Mouse (Mus musculus): ENCODE results near the gene Fscn3. TPM values are rescaled to one million over a fixed set of nuclear protein-coding genes. Genes with fewer than 3 reads are reported as not detected.
A peak's percentile ranks its signal among the peaks of the same experiment; 100 is the strongest.

The Fscn3 gene
- total RNA-seq (2014; fragmentation: Nextera tagmentation) (not detected in 2 replicates), total RNA-seq (2017) (not detected in 2 replicates)

DNA sequence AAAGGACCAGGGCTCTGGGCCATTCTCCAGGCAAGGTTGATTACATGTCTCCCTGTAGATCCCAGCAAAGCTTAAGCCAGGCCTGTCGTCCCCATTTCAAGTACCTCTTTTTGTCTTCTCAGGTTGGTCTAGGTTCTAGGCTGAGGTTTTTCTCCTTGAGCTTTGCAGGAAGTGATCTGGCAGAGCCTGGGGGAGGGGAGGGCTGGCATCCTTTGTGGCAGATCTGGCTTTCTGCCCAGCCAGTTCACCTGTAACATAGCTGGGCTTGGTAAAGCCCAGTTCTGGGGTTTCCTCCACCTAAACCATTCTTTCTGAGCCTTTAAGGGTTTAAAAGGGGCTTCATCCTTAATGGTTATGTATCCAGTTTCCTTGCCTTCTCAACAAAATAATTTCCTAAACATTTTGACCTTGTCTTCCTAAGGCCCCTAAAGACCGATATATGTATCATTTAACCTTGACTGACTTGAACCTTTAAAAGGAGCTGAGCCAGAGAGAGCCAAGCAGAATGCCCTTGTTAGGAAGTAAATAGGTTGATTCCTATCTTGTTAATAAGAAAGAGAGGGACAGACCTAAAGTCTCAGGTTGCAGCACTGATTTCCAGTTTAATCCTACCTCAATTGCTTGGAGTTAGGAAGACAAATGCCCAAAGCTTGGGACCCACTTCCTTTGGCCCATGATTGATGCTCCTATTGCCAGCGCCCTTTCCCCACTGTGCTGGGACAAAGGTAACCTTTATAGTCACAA lies at the start of gene Fscn3:
Gene Fscn3 (plus strand): TSS at position 694 of the 744 bp plus-strand sequence.
- ATAC-seq (replicated peaks; ENCODE audit: poor library complexity, severe bottlenecking), result no peak

DNA sequence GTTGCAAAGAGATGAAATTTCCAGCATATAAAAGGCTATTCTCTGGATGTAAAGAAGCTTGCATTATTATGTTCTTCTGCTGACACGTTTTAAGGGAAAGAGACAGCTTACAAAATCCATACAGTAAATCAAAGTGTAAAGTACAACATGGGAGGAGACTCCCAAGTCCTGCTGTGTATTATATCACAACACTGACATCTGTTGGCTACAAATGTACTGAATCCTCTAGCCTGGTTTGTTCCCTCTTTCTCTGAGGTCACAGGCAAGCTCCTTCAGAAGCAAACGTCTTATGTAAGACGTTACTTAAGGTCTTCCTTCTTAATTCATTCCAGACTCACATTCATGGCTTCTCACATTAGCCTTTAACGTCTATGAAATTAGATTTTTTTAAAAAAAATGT lies 45.6 kb upstream of the Fscn3 start:
- peak; percentile 75 for ATAC-seq (replicated peaks; ENCODE audit: poor library complexity, severe bottlenecking)

DNA sequence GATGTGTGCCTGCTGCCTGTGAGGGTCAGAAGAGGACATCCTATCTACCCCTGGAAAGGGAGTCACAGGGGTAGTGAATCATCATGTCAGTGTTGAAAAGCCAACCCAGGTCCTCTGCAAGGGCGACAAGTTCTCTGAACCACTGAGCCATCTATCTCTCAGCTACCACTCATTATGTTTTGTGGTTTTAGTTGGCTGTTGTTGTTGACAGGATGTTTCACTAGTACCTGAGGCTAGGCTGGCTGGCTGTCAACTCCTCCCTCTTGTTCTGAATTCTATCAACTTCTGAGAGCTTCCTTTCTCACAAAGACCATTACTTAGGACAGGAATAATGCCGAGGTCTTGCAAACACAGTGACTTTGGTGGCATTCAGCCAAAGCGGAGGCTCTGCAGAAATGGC lies 42.4 kb upstream of the Fscn3 start:
- ATAC-seq (replicated peaks; ENCODE audit: poor library complexity, severe bottlenecking), result no peak

DNA sequence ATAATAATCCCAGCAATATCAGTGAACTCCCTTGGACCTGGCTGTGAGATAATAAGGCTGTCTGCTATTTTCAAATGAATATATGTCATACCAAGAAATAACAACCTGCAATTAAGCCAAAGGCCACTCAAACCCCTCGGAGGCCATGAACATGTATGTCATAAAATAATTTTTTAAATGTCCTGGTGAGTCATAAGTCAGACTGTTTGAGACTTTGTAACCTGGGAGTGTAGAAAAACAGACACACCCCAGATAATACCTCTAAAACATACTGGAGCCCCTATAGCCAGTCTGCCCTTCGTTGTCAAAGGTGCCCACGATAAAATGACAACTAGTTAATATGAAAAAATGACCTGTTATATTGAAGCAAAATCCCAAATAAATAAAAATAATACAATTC lies 38.6 kb upstream of the Fscn3 start:
- no peak for ATAC-seq (replicated peaks; ENCODE audit: poor library complexity, severe bottlenecking)

DNA sequence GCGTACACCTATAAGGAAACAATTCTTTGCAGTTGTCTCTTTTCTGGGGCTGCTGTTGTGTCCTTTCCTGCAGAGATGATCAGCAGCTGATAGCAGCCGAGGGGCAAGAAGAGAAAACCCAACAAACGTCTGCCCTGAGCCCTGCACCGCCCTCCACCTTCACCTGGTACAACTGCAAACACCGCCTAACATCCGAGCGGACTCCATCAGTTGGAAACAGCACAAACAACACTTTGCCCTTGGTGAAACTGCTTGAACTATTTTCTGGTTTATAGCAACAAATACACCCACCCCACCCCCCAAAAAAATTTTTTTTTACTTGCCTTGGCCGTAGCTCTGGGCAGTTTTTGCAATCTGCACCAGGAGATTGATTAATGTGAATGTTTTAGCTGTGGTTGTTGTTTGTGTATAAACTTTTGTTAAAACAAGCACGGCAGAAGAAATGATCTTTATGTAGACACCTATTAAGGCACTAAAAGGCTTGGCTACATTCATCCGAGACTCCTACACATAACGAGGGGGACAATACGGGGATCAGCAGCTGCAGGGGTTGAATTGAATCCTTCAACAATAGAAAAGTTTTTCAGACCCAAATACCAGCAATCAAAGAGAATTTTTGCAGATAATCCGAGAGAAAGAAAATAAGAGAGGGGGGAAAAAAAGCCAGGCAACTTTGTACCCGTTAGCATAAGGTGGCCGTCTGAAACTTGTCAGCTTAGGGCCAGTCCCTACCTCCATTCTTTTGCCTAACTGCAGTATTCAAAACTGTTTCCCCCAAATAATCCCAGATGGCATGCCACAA lies 31.3 kb upstream of the Fscn3 start:
- no peak for ATAC-seq (replicated peaks; ENCODE audit: poor library complexity, severe bottlenecking)

DNA sequence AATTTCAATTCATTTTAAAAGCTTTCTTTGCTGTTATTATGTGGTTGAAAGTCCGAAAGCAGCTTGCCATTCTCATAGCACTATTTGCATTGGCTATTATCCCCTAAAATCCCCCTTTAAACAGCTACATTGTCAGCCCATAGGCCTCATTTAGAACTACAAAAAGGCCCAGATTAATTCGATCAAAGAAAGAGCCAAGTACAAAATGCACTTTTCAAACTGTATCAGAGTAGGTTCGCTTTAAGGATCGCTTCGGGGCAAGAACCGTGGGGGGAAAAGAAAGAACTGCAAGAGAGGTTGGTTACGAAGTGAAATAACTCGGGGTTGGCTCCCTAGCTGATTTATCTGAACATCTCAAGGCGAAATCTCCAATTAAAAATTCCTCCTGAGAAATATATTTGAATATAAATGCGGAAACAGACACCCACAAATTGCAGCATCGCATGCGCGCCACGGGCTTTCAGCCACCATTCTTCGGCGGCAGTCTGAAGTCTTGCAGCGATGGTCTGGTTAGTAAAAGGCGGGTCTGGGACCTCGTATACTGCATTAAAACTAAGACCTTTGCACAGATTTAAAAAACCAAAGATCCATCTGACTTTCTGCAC lies 30.6 kb upstream of the Fscn3 start:
- peak; percentile 52 for ATAC-seq (replicated peaks; ENCODE audit: poor library complexity, severe bottlenecking)

DNA sequence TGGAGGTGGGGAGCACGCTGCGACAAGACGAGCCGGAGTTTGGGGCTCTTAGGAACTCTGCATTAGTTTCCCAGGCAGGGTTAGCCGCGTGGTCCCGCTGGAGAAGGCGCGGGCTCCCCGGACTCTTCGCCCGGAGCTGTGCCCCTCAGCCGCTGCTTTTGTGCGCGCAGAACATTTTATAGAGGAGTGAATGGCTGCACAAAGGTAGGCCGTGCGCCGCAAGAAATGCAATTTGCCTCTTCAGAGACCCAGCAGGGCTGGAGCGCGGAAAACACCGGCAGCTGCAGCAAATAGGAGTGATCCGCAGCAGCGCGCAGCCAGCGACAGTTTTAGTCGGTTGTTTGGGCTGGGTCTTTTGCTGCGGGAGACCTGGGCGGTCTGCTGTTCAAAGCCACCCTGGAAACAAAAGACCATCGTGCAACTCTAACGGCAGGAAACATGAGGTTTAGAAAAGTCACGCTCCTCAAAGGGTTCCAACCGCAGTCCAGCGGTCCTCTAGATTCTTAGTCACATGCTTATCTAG lies 29.8 kb upstream of the Fscn3 start, which contains the start of gene Zfp800:
Gene Zfp800 (minus strand): TSS at position 325 of the 523 bp plus-strand sequence.
- ATAC-seq (replicated peaks; ENCODE audit: poor library complexity, severe bottlenecking), result peak; percentile 54

DNA sequence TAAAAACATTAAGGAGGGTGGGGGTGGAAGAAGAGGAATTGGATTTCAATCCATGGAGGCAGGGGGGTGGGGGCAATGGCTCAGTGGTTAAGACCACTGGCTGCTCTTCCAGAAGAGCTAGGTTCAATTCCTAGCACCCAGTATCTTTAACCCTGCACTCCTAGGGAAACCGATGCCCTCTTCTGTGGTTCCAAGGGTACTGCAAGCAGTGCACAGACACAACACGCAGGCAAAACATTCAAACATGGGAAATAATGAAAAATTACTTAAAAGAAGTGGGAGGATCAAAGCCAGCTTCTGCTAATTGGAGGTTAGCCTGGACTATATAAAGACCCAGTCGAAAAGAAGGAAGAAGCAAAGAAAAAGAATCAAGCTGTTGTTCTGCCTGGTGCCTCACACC lies 28.9 kb upstream of the Fscn3 start:
- ATAC-seq (replicated peaks; ENCODE audit: poor library complexity, severe bottlenecking), result peak; percentile 20; the same call in 1 of the 2 replicates

DNA sequence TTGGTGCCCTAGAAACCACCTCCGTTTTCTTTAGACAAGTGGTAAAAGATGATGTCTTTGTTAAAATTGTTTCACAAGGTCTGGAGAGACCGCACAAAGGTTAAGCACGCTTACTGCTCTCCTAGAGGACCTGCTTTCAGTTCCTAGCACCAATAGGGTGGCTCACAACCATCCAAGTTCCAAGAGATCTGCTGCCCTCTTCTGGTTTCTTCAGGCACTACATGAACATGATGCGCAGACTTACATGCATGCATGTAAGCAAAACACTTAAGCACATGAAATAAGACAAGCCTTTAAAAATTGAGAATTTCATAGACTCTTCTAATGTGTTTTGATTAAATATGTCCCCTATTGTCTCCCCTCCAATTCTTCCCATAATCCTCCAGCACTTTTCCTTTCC lies 27.8 kb upstream of the Fscn3 start:
- ATAC-seq (replicated peaks; ENCODE audit: poor library complexity, severe bottlenecking), result no peak

DNA sequence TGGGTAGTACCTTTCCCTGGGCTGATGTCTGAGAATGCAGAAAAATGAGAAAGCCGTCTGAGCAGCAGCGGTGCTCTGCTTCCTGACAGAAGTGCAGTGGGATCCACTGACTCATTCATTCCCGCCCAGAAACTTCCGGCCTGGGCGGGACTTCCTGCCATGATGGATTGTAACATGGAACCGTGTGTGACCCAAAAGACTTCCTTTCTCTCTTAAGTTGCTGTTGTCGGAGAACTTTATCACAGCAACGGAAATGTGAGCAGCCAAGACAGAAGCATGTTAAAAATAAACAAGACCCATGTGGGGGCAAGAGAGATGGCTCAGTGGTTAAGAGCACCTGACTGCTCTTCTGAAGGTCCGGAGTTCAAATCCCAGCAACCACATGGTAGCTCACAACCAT lies 17.5 kb upstream of the Fscn3 start:
- peak; percentile 90 for ATAC-seq (replicated peaks; ENCODE audit: poor library complexity, severe bottlenecking)

DNA sequence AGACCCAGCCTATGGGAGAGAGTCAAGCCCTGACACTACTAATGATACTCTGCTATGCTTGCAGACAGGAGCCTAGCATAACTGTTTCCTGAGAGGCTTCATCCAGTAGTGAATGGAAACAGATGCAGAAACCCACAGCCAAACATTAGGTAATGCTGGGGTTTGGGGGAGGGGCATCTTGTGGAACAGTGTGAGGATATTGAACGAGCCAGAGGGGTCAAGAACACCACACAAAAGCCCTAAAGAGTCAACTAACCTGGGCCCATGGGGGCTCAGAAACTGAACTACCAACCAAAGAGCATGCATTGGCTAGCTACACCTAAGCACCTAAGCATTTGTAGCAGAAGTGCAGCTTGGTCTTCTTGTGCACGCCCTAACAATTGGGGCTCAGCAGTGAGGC lies 16.4 kb upstream of the Fscn3 start:
- ATAC-seq (replicated peaks; ENCODE audit: poor library complexity, severe bottlenecking), result peak; percentile 54

DNA sequence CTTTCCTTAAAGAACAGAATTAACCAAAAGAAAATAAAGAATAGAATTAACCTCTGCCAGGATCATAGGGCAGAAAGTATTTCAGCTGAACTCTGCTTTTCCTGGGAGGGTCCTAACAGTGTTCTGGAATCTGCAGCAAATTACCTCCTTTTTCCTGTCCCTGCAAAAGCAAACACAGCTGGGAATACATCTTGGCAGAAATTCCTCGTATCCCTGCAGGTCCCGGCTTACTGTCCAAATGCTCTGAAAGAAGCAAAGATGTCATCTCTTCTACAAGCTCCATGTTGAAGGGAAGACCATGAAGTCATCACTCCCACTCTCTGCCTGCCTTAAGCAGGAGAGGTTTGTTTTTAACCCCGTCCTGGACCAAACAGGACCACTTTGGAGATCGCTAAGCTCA lies 10.6 kb upstream of the Fscn3 start:
- no peak for ATAC-seq (replicated peaks; ENCODE audit: poor library complexity, severe bottlenecking)

DNA sequence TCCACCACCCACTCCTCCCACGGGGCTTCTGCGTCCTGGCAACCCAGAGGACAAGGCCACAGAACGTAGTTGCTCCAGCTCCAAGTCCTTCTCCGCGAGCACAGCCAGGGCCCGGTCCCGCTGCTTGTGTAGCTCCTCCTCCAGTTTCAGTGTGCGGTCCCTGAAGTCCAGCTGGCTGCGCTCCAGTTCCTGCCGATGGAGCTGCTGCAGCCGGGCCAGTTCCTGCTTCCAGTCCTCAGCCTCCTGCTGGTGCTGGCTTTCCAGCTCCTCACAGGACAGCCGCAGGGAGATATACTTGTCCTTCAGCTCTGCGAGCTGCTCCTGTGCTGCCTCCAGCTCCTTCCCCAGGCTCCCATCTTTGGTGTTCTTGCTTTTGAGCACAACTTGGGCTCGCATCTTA lies 9.1 kb upstream of the Fscn3 start:
- no peak for ATAC-seq (replicated peaks; ENCODE audit: poor library complexity, severe bottlenecking)

DNA sequence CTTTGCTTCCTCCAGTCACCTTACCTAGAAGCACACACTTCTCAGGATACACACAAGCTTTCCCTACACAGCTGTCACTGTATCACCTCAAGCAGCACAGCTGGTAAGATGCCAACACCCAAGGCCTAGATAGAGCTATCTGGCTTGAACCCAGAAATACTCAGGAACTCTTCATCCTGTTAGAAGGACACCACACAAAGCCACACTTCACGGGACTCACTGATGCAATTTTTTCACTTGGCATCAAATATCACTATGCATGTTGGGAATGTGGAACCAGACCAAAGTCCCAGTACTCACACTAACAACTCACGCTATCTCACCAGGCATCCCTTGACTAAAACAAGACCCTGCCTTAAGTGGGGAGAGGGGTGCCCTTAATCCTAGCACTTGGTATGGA lies 7.9 kb upstream of the Fscn3 start:
- ATAC-seq (replicated peaks; ENCODE audit: poor library complexity, severe bottlenecking), result no peak

DNA sequence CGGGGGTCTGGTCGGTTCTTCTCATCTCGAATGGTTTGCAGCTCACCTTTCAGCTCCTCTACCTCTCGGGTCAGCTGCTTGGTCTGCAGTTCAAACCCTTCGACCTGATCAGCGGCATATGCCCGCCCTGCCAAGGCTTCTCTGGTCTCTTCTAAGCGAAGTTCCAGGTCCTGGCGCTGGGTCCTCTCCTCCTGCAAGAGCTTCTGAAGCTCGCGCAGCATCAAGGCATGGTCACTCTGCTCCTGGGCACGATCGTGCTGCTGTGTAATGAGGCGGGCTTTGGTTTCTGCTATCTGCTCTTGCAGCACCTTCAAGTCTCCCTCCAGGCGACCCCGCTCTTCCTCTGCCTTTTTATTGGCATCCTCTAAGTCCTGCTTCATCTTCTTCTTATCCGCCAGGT lies 7.2 kb upstream of the Fscn3 start:
- ATAC-seq (replicated peaks; ENCODE audit: poor library complexity, severe bottlenecking), result no peak

DNA sequence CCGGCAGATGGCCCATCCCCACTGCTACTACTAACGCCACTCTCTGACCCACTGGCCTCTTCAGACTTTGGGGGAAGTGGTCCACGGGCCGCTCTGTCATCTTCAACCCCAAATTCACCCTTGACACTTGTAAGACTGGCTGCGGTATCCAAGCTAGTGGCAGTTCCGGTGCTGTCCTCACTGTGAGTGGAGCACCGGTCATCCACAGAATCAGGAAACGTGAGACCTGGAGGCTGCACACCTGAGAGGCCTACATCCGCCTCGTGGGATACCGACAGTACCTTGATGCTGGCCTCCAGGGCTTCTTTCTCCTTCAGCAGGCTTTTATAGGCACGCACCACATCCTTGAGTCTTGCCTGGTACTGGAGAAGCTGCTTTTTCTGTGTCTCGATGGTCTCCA lies 6.7 kb upstream of the Fscn3 start:
- ATAC-seq (replicated peaks; ENCODE audit: poor library complexity, severe bottlenecking), result no peak

DNA sequence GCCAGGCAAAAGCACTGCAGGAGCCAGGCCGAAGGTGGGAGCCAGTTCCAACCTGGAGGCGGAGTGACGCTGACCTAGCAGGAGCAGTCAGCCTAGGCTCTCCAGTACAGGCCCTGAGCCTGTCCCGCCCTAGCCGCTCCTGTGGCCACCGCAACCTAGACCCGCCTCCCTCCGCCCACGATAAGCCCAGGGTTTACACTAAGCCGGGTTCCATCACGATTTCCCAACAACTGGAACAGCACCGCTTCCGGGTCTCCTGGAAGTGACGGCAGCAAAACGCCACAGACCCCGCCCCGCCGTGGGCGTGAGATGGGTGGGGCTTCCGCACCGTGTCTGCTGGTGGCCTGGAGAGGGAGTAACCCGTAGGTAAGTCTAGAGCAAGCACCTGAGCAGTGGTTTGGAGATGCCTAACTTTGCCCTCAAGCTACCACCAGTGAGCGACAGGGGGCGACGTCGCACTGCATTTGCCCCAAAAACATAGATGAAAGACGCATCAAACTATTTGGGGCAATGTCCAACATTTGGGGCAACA lies 6.1 kb upstream of the Fscn3 start:
- peak; percentile 83 for ATAC-seq (replicated peaks; ENCODE audit: poor library complexity, severe bottlenecking)

DNA sequence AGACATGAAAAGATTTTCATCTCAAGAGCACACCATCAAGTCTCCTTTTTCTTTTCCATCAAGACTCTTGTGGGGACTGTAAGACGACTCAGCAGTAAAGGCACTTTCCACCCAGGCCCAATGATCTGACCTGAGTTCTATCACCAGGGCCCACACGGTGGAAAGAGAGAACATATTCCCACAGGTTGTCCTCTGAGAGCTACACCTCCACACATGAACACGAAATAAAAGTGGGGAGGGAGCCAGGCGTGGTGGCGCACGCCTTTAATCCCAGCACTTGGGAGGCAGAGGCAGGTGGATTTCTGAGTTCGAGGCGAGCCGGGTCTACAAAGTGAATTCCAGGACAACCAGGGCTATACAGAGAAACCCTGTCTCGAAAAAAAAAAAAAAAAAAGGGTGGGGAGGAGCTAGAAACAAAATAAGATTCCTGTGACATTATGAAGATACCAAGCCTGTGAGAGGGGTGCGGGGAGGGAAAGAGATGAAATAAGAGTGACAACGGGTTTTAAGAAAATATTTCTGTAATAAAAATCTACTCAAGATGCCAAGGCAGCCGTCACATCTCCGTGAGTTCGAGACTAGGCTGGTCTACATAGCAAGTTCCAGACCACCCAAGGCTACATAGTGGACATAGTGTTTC lies 4.8 kb upstream of the Fscn3 start:
- no peak for ATAC-seq (replicated peaks; ENCODE audit: poor library complexity, severe bottlenecking)

DNA sequence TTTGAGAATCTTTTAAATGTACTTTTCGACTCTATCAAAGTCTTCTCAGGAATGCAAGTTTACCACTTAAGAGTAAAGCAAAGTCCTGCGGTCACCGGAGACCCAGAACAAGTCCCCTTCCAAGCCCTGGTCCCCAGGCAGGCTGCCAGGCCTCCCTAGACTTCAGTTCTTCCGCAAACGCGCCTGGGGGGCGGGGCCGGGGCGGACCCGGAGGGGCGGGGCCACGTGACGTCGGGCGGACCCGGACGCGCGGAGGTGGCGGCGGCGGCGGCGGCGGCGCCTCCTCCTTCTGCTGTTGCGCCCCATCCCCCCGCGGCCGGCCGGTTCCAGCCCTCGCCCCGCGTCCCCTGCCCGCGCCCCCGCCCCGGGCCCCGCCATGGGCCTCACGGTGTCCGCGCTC lies 4.3 kb upstream of the Fscn3 start, which contains the start of gene Arf5:
Gene Arf5 (plus strand): TSS at position 248 of the 400 bp plus-strand sequence.
- peak; percentile 30 for ATAC-seq (replicated peaks; ENCODE audit: poor library complexity, severe bottlenecking)

Measured in granulocyte monocyte progenitor cell, adult 5-6 weeks (primary cell).